Mouse (Mus musculus) brain, embryonic 14.5 days (tissue): ENCODE measurements around the gene Otc.

ENCODE experiments used
- CTCF ChIP-seq: fragments of 200-500 bp; IDR thresholded peaks from 2 replicates; pipeline ENCODE4 v1.5.1; 2012; ENCODE audit warnings: inconsistent platforms, mild to moderate bottlenecking, moderate library complexity, borderline replicate concordance; ENCODE audit not compliant: insufficient read depth, insufficient read length; ENCODE audit errors: extremely low read depth
- POLR2A ChIP-seq: fragments of 200-500 bp; IDR thresholded peaks from 2 replicates; pipeline ENCODE4 v1.6.1; 2012; ENCODE audit warnings: mild to moderate bottlenecking, inconsistent platforms, borderline replicate concordance; ENCODE audit not compliant: poor library complexity, insufficient read depth, insufficient read length, severe bottlenecking; ENCODE audit errors: extremely low read depth

DNA sequence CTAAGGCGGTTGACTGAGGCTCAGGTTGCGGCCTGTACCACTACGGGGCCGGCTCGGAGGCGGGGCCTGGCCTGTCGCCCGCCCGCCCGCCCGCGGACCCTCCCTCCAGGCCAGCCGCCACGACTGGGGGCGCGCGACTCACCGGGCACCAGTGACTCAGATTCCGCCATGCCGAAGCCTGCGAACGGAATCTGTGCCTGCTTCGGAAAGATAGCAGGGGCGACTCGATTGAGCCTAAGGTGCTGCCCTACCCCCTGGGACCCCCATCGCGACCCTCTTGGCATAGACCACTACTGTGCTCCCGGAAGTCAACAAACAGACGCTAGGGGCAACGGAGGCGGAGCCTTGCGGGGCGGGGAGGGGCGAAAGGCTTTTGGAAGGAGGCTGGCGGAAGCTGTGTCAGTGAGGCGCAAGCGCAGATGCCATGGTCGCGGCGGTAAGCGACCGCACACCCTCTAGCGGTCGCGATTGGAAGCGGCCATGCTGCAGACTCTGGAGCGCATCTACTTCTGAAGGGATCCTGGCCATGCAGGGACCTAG lies 35.6 kb upstream of the Otc start, which contains the start of gene Rpgr:
- peak; percentile 80 for TF ChIP-seq CTCF
- TF ChIP-seq POLR2A, result no peak
